8 mouse cellular contexts compared by ENCODE assay signal in genomic region chr3:96332631-96333395, GRCm38 (mm10). TPM values are rescaled to one million over a fixed set of nuclear protein-coding genes. Genes with fewer than 3 reads are reported as not detected.
DNase-seq lines count a peak whose midpoint lies in the region; ATAC-seq lines count a peak whose summit lies in the region.

No protein-coding gene starts in this region.

- no peaks in the 10 kb centered on the region for H3K9me3 ChIP-seq in liver, embryonic 13.5 days (replicated peaks)
- H3K9me3 ChIP-seq in hindbrain, embryonic 16.5 days (ENCODE audit: control insufficient read depth, low read length): peaks cover 2% of the 10 kb centered on the region; the same call in 1 of the 2 replicates

- H3K4me2 ChIP-seq in liver, embryonic 13.5 days: peak overlapping the region; percentile 68
- no peak overlapping the region for H3K4me2 ChIP-seq in hindbrain, embryonic 16.5 days (ENCODE audit: low read length)

- H3K4me3 ChIP-seq in liver, embryonic 13.5 days (replicated peaks): peak overlapping the region; percentile 51
- H3K4me3 ChIP-seq in hindbrain, embryonic 16.5 days (ENCODE audit: low read length): no peak overlapping the region

- H3K9ac ChIP-seq in liver, embryonic 13.5 days: peak overlapping the region; percentile 36; the same call in 1 of the 2 replicates
- no peak overlapping the region for H3K9ac ChIP-seq in hindbrain, embryonic 16.5 days (ENCODE audit: low read depth, low read length)

- WGBS in liver, embryonic 13.5 days (ENCODE audit: insufficient replicate concordance): 1% methylated on average over 27 of the region's 27 CpGs
- WGBS in hindbrain, embryonic 16.5 days: 3% methylated on average over 27 of the region's 27 CpGs

- H3K27ac ChIP-seq in liver, embryonic 13.5 days: no peak overlapping the region
- H3K27ac ChIP-seq in hindbrain, embryonic 16.5 days (ENCODE audit: low read depth, low read length): no peak overlapping the region

- H3K4me1 ChIP-seq in liver, embryonic 13.5 days (replicated peaks): peaks cover 33% of the 10 kb centered on the region
- H3K4me1 ChIP-seq in hindbrain, embryonic 16.5 days (ENCODE audit: control insufficient read depth, insufficient read depth, low read depth, low read length): no peaks in the 10 kb centered on the region

- no peaks in the 10 kb centered on the region for H3K36me3 ChIP-seq in liver, embryonic 13.5 days
- H3K36me3 ChIP-seq in hindbrain, embryonic 16.5 days (ENCODE audit: control insufficient read depth, insufficient read depth, low read length): no peaks in the 10 kb centered on the region

- peaks cover 96% of the 10 kb centered on the region for H3K27me3 ChIP-seq in liver, embryonic 13.5 days
- H3K27me3 ChIP-seq in hindbrain, embryonic 16.5 days (replicated peaks; ENCODE audit: control insufficient read depth, insufficient read depth, low read length): peaks cover 83% of the 10 kb centered on the region

- DNase-seq in heart, adult 11 months: peak; percentile 87
- no peak for DNase-seq in heart, postnatal 4 days
- peak; percentile 68 for DNase-seq in CD4-positive helper T cell, adult 2 months (ENCODE audit: low read depth, low spot score)
- DNase-seq in c-Kit-positive CD71-positive TER-119-negative erythroid progenitor cells, embryonic 14.5 days (ENCODE audit: low read depth): peak; percentile 43
- DNase-seq in liver, embryonic 13.5 days: peak; percentile 69
- DNase-seq in layer of hippocampus, adult 11-12 months (ENCODE audit: low spot score): no peak
- no peak for DNase-seq in lung, adult 18-20 months

- peak; percentile 65 for ATAC-seq in liver, embryonic 13.5 days (ENCODE audit: low read depth)
- no peak for ATAC-seq in hindbrain, embryonic 16.5 days

RNA-seq across cellular contexts. Expression of gene Fcgr1, which starts 39.0 kb away (rescaled TPM):
- total RNA-seq in heart, postnatal 4 days (2021): under 1 TPM; 0.57 to 0.70 TPM
- 3.0 and 4.6 TPM in 2 replicates for polyA plus RNA-seq in liver, embryonic 13.5 days (2015; fragmentation: Nextera tagmentation; extraction: Ambion mirVana)
- polyA plus RNA-seq in hindbrain, embryonic 16.5 days (2015; fragmentation: Nextera tagmentation; extraction: Ambion mirVana): 1.7 and 2.3 TPM in 2 replicates

Comparison
In these comparisons a context has a peak if more than half of its experiments do, and no peak if none do; other contexts are left out.
1. DNase-seq: peak in heart, adult 11 months (single experiment), CD4-positive helper T cell, adult 2 months (single experiment), c-Kit-positive CD71-positive TER-119-negative erythroid progenitor cells, embryonic 14.5 days (single experiment) and liver, embryonic 13.5 days (single experiment); none in heart, postnatal 4 days (single experiment), layer of hippocampus, adult 11-12 months (single experiment) and lung, adult 18-20 months (0 of 2).